Mouse (Mus musculus) embryo, embryonic 10.5 days (tissue): ENCODE results near the gene A730015C16Rik.

ENCODE experiments used
- DNase-seq: peaks from one replicate; pipeline ENCODE4 v3.0.0-alpha.2; 2015; ENCODE audit warnings: low spot score

The A730015C16Rik gene

GRCm38 (mm10) chr4:108830698-108831097 lies 17.7 kb downstream of the A730015C16Rik start:
- DNase-seq, result no peak

DNA sequence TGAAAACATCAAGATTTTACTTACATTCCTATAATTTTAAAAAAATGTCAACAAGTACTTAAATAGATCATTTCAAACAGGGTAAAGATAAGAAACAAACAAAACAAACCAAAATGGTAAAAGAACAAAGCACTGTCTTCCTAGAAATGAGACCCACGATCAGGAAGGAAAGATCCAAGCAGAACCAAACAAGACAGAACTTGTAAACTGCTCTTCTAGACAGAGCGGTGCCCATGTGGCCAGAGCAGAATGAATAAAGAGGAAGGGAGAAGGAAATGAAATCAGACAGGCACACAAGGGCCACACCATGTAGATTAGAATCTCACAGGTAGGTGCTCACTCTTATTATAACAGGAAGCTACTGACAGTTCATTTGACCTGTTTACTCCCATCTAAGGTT lies 21.8 kb downstream of the A730015C16Rik start:
- no peak for DNase-seq

DNA sequence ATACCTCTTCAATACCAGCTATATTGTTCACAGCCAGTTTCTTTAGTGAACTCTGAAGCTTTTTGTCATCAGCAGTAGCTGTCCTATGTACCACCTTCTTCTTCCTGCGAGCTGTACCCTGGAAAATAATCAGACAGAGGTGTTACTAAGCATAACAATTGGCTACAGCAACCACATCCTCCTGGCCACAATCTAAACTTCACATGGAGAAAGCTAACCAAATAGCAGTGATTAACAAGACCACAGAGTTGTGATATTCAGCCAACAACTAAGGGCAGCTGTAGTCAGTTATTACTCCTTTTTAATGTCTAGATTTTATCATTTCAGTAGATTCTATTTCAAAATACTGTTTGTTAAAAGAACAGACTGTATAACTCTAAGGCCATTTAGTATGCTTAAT lies 22.3 kb downstream of the A730015C16Rik start:
- DNase-seq, result no peak

GRCm38 (mm10) chr4:108825677-108826076 lies 22.7 kb downstream of the A730015C16Rik start:
- DNase-seq, result no peak

DNA sequence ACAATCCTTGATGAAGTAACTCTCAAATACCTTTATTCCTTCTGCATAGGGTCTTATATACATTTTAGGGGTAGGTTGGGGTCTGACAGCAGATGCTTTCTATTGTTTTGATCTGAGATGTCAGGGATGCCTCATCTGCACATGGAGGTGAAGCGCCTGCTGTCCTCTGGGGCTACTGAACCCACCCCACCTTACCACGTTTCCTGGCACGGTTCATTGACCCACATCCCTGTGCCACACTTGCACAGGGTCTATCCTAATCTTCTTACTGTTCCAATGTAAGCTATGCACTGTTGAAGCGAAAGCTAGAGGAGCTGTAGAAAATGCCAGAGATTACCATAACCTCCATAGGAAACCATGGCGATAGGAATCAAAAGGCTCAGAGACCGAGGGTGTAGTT lies 36.9 kb downstream of the A730015C16Rik start:
- no peak for DNase-seq

DNA sequence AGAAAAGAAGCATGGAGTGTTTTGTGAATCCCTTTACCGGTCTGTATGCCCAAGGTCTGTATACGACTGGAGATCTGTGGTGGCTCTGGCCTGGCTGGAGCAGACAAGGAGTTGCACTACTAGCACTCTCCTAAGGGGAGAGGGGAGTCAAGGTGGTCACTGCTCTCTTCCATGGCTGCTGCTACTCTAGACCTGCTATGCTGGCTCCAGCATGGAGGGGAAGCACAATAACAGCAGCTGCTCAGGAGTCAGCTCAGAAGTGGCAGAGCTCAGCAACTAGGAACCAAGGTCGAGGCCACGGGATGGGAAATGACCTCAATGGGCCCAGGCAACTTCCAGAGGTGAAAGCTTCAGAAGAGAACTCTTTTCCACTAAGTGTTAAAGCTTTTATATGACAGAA lies 37.3 kb downstream of the A730015C16Rik start:
- DNase-seq, result no peak

- no peak for DNase-seq
Measured at GRCm38 (mm10) chr4:108803535-108803934, 44.9 kb downstream of the A730015C16Rik start.

GRCm38 (mm10) chr4:108798083-108798830 lies 50.2 kb downstream of the A730015C16Rik start:
- peak; percentile 79 for DNase-seq
